In the genomic region with DNA sequence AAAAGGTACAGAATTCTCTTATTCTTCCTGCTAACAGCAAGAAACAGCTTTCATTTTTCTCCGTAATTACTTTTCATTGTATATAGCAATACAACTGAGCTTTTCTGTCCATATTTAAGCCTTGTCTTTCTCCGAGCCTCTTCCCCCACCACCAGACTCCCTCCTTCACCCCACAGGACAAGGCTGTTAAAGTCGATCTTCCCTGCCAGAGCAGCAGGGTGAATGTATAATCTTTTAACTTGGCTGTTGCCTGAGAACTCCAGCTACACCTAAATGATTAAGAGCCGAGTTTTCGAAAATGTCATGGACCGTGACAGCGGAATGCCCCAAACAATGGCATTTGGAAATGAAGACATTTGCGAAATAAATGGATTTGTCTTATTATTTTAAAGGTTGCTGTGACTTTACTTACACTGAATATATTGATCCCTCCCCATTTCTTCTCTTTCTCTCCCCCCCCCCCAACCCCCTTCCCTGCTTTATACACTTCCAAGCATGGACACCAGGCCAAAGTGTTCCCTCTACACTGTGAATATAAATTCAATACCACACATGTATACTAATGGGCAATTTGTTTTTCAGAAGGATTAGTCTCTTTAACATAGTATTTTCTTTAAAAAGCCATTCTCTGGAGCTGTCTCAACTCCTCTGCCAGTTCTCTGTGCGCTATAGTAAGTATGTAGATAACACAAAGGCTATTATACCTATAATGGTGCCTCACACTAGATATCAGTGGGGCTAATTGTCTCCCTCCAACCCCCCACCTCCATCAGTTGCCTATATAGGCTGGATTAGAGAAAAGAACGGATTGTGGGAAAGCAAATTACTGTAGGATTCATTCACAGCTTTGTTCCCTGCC, we compare ENCODE assay signal across 18 mouse cellular contexts.
DNase-seq lines count a peak whose midpoint lies in the region; ATAC-seq and TF ChIP-seq lines count a peak whose summit lies in the region.
"Had no signal": no experiment of that assay in that cellular context is flagged by ENCODE, and none has a peak within 500 bp of the region (broad histone marks: within the 10 kb centered on the region; RNA-seq: fewer than 3 reads in every experiment).

No protein-coding gene starts in this region.

- H3K4me3 ChIP-seq in hindbrain, embryonic 13.5 days: no peak overlapping the region
- H3K4me3 ChIP-seq in intestine, postnatal 0 days (ENCODE audit: low read depth, low read length): no peak overlapping the region
- H3K4me3 ChIP-seq: erythroblast, embryonic 14.5 days; limb, embryonic 13.5 days had no signal

- TF ChIP-seq CTCF in intestine, postnatal 0 days (IDR thresholded peaks at IDR 0.05; ENCODE audit: low read depth): no peak

- peak overlapping the region; percentile 67 for H3K27ac ChIP-seq in hindbrain, embryonic 13.5 days
- no peak overlapping the region for H3K27ac ChIP-seq in intestine, postnatal 0 days (ENCODE audit: low read depth, low read length)
- H3K27ac ChIP-seq: limb, embryonic 13.5 days had no signal

- H3K27me3 ChIP-seq in hindbrain, embryonic 13.5 days: no peaks in the 10 kb centered on the region
- H3K27me3 ChIP-seq in intestine, postnatal 0 days (replicated peaks; ENCODE audit: control insufficient read depth, insufficient read depth, low read length): no peaks in the 10 kb centered on the region
- H3K27me3 ChIP-seq: limb, embryonic 13.5 days had no signal

- DNase-seq in retina, postnatal 1 day: peak; percentile 5
- DNase-seq in retina, embryonic 14.5 days (ENCODE audit: low spot score): no peak
- peak; percentile 31 to 40 for DNase-seq in kidney, postnatal 36 days
- no peak for DNase-seq in thymus, adult 18-20 months
- no peak for DNase-seq in left cerebral cortex, postnatal 14 days (ENCODE audit: low spot score in 2 of 2)
- no peak for DNase-seq in cerebellum, adult 9-10 months
- DNase-seq: cerebellum, adult 2 months; embryo, embryonic 11 days; gastrocnemius, postnatal 14 days; lung, adult 18-20 months; thymus, postnatal 36 days had no signal

- no peak for ATAC-seq in hindbrain, embryonic 13.5 days (ENCODE audit: low FRiP score)
- ATAC-seq in intestine, postnatal 0 days: no peak
- ATAC-seq: activated CD4-positive, CD25-positive, alpha-beta regulatory T cell, adult 4 months; CD4-positive, CD25-positive, alpha-beta regulatory T cell, adult 4 months; inflammation-experienced regulatory T-cells, adult 6 months had no signal

- no peak overlapping the region for H3K4me2 ChIP-seq in hindbrain, embryonic 13.5 days
- no peak overlapping the region for H3K4me2 ChIP-seq in intestine, postnatal 0 days (replicated peaks; ENCODE audit: low read depth)
- H3K4me2 ChIP-seq: limb, embryonic 13.5 days had no signal

- H3K9ac ChIP-seq in hindbrain, embryonic 13.5 days: peak overlapping the region; percentile 39; the same call in 1 of the 2 replicates
- no peak overlapping the region for H3K9ac ChIP-seq in intestine, postnatal 0 days (ENCODE audit: low read depth, low read length)
- H3K9ac ChIP-seq: limb, embryonic 13.5 days had no signal

- no peaks in the 10 kb centered on the region for H3K36me3 ChIP-seq in hindbrain, embryonic 13.5 days
- no peaks in the 10 kb centered on the region for H3K36me3 ChIP-seq in intestine, postnatal 0 days (ENCODE audit: control insufficient read depth, insufficient read depth)
- H3K36me3 ChIP-seq: limb, embryonic 13.5 days had no signal

- intact Hi-C loops in left cerebral cortex, postnatal 14 days (cut with DNase I): no loop called here

- WGBS in hindbrain, embryonic 13.5 days: 48% methylated on average over 10 of the region's 10 CpGs
- 68% methylated on average over 10 of the region's 10 CpGs for WGBS in intestine, postnatal 0 days

- H3K4me1 ChIP-seq in hindbrain, embryonic 13.5 days (replicated peaks): peaks cover 28% of the 10 kb centered on the region
- H3K4me1 ChIP-seq in intestine, postnatal 0 days (replicated peaks; ENCODE audit: control insufficient read depth, insufficient read depth, low read length): no peaks in the 10 kb centered on the region

- H3K9me3 ChIP-seq in hindbrain, embryonic 13.5 days: no peaks in the 10 kb centered on the region
- no peaks in the 10 kb centered on the region for H3K9me3 ChIP-seq in intestine, postnatal 0 days (ENCODE audit: control insufficient read depth)
- H3K9me3 ChIP-seq: limb, embryonic 13.5 days had no signal

Comparison
In these comparisons a context has a peak if more than half of its experiments do, and no peak if none do; other contexts are left out.
1. DNase-seq: peak in retina, postnatal 1 day (single experiment) and kidney, postnatal 36 days (2 of 2); none in retina, embryonic 14.5 days (single experiment), thymus, adult 18-20 months (0 of 2), left cerebral cortex, postnatal 14 days (0 of 2) and cerebellum, adult 9-10 months (single experiment).